Comparison of ENCODE assay signal across 9 mouse cellular contexts in the genomic region with DNA sequence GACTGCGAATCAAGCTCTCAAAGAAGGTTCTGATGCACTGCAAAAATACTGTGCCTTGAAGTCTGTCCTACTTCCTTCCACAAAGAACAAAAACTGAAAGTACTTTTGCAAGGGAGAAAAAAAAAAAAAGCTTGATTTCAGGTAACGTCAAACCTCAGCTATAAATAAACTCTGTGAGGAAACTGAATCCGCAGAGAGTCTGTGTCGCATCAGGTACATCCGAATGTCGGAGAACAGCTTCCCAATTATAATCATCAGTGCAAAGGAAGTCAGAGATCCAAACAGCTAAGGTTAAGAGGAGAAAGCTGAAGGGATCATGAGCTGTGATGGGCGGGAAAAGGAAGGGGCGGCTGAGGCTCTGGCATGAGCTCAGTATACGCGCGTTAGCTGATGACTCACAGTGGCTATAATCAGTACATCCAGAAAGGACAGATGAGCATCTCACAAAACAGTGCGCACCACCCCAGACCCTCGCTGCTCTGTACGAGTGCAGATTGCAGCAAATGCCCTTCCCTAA.
DNase-seq lines count a peak whose midpoint lies in the region; ATAC-seq and TF ChIP-seq lines count a peak whose summit lies in the region.
"Had no signal": no experiment of that assay in that cellular context is flagged by ENCODE, and none has a peak within 500 bp of the region (broad histone marks: within the 10 kb centered on the region; RNA-seq: fewer than 3 reads in every experiment).

No protein-coding gene starts in this region.

- H3K27me3 ChIP-seq in midbrain, embryonic 16.5 days (ENCODE audit: control insufficient read depth, insufficient read depth, low read depth, low read length): no peaks in the 10 kb centered on the region
- H3K27me3 ChIP-seq in midbrain, embryonic 10.5 days (ENCODE audit: low read depth, poor library complexity, severe bottlenecking): no peaks in the 10 kb centered on the region
- H3K27me3 ChIP-seq: liver, embryonic 13.5 days had no signal

- DNase-seq in midbrain, embryonic 10.5 days (ENCODE audit: low spot score): no peak
- peak; percentile 78 for DNase-seq in induced T-regulatory cell, adult 2 months (ENCODE audit: low read depth)
- DNase-seq in lung, postnatal 14 days: peak; percentile 8
- DNase-seq in c-Kit-positive CD71-positive TER-119-positive erythroid progenitor cells, embryonic 14.5 days (ENCODE audit: low spot score): no peak
- no peak for DNase-seq in gastrocnemius, postnatal 25 days
- DNase-seq in layer of hippocampus, postnatal 14 days (ENCODE audit: low spot score in 2 of 2): no peak
- DNase-seq: liver, embryonic 13.5 days had no signal

- no peaks in the 10 kb centered on the region for H3K9me3 ChIP-seq in midbrain, embryonic 16.5 days (replicated peaks; ENCODE audit: control insufficient read depth, low read length, poor library complexity, severe bottlenecking)
- no peaks in the 10 kb centered on the region for H3K9me3 ChIP-seq in midbrain, embryonic 10.5 days (replicated peaks)
- H3K9me3 ChIP-seq: liver, embryonic 13.5 days had no signal

- no peak overlapping the region for H3K4me2 ChIP-seq in midbrain, embryonic 16.5 days (ENCODE audit: low read length)
- H3K4me2 ChIP-seq: liver, embryonic 13.5 days had no signal

- no peaks in the 10 kb centered on the region for H3K4me1 ChIP-seq in midbrain, embryonic 16.5 days (ENCODE audit: control insufficient read depth, insufficient read depth, low read length)
- no peaks in the 10 kb centered on the region for H3K4me1 ChIP-seq in midbrain, embryonic 10.5 days
- peaks cover 14% of the 10 kb centered on the region for H3K4me1 ChIP-seq in bone marrow macrophage, adult 2 months (ENCODE audit: control insufficient read depth, insufficient read depth, low read length)
- H3K4me1 ChIP-seq: liver, embryonic 13.5 days had no signal

- TF ChIP-seq CTCF in bone marrow macrophage, adult 2 months (IDR thresholded peaks at IDR 0.05; ENCODE audit: low read depth, low read length): no peak

- H3K36me3 ChIP-seq in midbrain, embryonic 16.5 days (ENCODE audit: control insufficient read depth, insufficient read depth, low read length): no peaks in the 10 kb centered on the region
- no peaks in the 10 kb centered on the region for H3K36me3 ChIP-seq in midbrain, embryonic 10.5 days
- H3K36me3 ChIP-seq: liver, embryonic 13.5 days had no signal

- 83% methylated on average over 14 of the region's 14 CpGs for WGBS in midbrain, embryonic 16.5 days
- 93% methylated on average over 14 of the region's 14 CpGs for whole genome bisulfite sequencing in midbrain, embryonic 10.5 days

- H3K4me3 ChIP-seq in midbrain, embryonic 16.5 days (ENCODE audit: low read depth, low read length): no peak overlapping the region
- no peak overlapping the region for H3K4me3 ChIP-seq in midbrain, embryonic 10.5 days
- H3K4me3 ChIP-seq in bone marrow macrophage, adult 2 months (ENCODE audit: insufficient read depth, low read length): peak overlapping the region; percentile 26
- H3K4me3 ChIP-seq: liver, embryonic 13.5 days had no signal

- ATAC-seq in midbrain, embryonic 16.5 days: peak; percentile 36; the same call in 1 of the 2 replicates

- no peak overlapping the region for H3K27ac ChIP-seq in midbrain, embryonic 16.5 days (ENCODE audit: low read length)
- H3K27ac ChIP-seq in midbrain, embryonic 10.5 days (replicated peaks): no peak overlapping the region
- H3K27ac ChIP-seq in bone marrow macrophage, adult 2 months (ENCODE audit: insufficient read depth, low read depth, low read length): peak overlapping the region; percentile 43
- H3K27ac ChIP-seq: liver, embryonic 13.5 days had no signal

- no peak for TF ChIP-seq POLR2A in bone marrow macrophage, adult 2 months (IDR thresholded peaks at IDR 0.05; ENCODE audit: borderline replicate concordance, low read depth, low read length)

- H3K9ac ChIP-seq in midbrain, embryonic 16.5 days (ENCODE audit: low read depth, low read length): no peak overlapping the region
- H3K9ac ChIP-seq: liver, embryonic 13.5 days had no signal

Comparison
In these comparisons a context has a peak if more than half of its experiments do, and no peak if none do; other contexts are left out.
1. DNase-seq: peak in induced T-regulatory cell, adult 2 months (single experiment) and lung, postnatal 14 days (single experiment); none in midbrain, embryonic 10.5 days (single experiment), c-Kit-positive CD71-positive TER-119-positive erythroid progenitor cells, embryonic 14.5 days (single experiment), gastrocnemius, postnatal 25 days (single experiment) and layer of hippocampus, postnatal 14 days (0 of 2).